Mouse (Mus musculus): ENCODE measurements around the gene Vmn2r89.

DNA sequence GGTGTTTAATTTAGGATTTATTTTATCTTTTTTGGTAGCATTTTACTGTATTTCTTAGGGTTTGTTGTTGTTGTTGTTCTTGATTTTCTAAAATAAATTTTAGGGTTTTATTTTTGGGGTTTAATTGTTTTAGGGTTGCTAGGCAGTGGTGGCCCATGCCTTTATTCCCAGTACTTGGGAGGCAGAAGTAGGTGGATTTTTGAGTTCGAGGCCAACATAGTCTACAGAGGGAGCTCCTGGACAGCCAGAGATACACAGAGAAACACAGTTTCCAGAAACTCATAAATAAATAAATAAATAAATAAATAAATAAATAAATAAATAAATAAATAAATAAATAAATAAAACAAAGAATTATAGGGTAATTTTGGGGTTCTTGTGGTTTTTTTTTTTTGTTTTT, 32.0 kb downstream of the Vmn2r89 start:
- TF ChIP-seq MYOD1 (IDR thresholded peaks at IDR 0.05; ENCODE audit: control insufficient read depth, insufficient read length, low read depth) (no peak), MYOG (IDR thresholded peaks at IDR 0.05; ENCODE audit: control insufficient read depth, extremely low read depth, insufficient read length) (no peak), CTCF (IDR thresholded peaks at IDR 0.05; ENCODE audit: control insufficient read depth, insufficient read depth, insufficient read length) (no peak), USF1 (IDR thresholded peaks at IDR 0.05; ENCODE audit: low read depth) (no peak), CEBPB (IDR thresholded peaks at IDR 0.05; ENCODE audit: low read depth) (no peak)

Data from C2C12 (cell line).